Mouse (Mus musculus) CH12.LX (cell line): Measurements from ENCODE around the gene Prkar1b.

ENCODE experiments used
- MAX ChIP-seq: IDR thresholded peaks from 2 replicates; pipeline ENCODE4 v1.6.1; 2011; ENCODE audit warnings: low read length, improper control_type of control experiment
- USF2 ChIP-seq: conservative IDR thresholded peaks from 2 replicates; pipeline ENCODE4 v1.6.1; 2011; ENCODE audit warnings: low read depth, low read length, improper control_type of control experiment

GRCm38 (mm10) chr5:138989567-138989966 lies 160.2 kb downstream of the Prkar1b start:
- no peak for TF ChIP-seq USF2
- TF ChIP-seq MAX, result no peak
